Mouse (Mus musculus): ENCODE results near the gene Eif3j1.

DNA sequence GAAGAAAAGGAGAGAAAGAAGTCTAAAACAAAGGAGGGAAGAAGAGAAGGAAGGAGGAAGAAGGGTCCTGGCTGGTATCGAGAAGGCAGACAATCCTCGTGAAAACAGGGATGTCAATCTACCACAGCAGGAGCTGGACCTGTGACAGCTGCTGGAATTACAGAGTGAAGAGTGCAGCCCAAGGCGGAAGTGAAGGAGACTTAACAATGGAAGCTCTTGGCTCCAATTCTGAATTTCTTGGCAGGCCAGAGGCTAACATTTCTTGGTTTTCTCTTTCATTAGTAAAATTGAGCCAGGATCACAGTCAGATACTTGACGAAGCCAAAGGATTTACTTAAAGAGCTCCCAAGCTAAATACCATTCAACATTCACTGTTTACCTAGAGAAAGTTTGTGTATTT lies 58.1 kb downstream of the Eif3j1 start:
- TF ChIP-seq POLR2A (IDR thresholded peaks at IDR 0.05; ENCODE audit: borderline replicate concordance, extremely low read depth, insufficient read depth, insufficient read length, poor library complexity, severe bottlenecking) (no peak), CTCF (IDR thresholded peaks at IDR 0.05; ENCODE audit: borderline replicate concordance, extremely low read depth, insufficient read depth, insufficient read length) (no peak)
